Mouse (Mus musculus) cerebellum, adult 2 months (tissue): ENCODE data around the gene Jam3.

ENCODE experiments used
- CTCF ChIP-seq: fragments of 200-500 bp; IDR thresholded peaks from 2 replicates; pipeline ENCODE4 v1.5.1; 2011; ENCODE audit warnings: low read depth, mild to moderate bottlenecking, control low read depth, low read length, moderate library complexity, borderline replicate concordance; ENCODE audit not compliant: insufficient read depth
- POLR2A ChIP-seq: fragments of 200-500 bp; IDR thresholded peaks from 2 replicates; pipeline ENCODE4 v1.6.1; 2011; ENCODE audit warnings: low read length, control low read depth, borderline replicate concordance; ENCODE audit not compliant: insufficient read depth

DNA sequence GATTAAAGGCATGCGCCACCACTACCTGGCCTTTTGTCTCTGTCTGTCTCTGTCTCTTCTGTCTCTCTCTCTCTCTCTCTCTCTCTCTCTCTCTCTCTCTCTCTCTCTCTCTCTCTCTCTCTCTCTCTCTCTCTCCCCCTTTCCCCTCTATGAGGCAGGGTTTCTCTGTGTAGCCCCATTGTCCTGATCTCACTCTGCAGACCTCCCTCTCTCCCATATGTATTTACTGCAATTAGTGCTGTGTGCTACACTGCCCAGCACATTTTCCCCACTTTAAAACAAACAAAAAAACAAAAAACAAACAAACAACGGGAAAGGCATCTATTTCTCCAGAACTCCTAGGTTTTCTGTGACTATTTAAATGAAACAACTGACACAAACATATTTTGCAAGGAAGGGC is 18.4 kb upstream of the Jam3 start:
- no peak for TF ChIP-seq CTCF
- TF ChIP-seq POLR2A = no peak
